Mouse (Mus musculus) frontal cortex, postnatal 10 days (tissue): ENCODE data around the gene Ints1.
"Not testable (repeated sequence)": the region's sequence is repeated elsewhere in the genome, so short reads cannot be mapped to it uniquely, and the experiment has no call there.

Experiments
- DNase-seq, 2 experiments: peaks; one replicate each; pipeline ENCODE4 v3.0.0; 2022; ENCODE audit warnings: low spot score in 2 of 2, mixed read lengths in 1 of 2

The Ints1 gene

DNA sequence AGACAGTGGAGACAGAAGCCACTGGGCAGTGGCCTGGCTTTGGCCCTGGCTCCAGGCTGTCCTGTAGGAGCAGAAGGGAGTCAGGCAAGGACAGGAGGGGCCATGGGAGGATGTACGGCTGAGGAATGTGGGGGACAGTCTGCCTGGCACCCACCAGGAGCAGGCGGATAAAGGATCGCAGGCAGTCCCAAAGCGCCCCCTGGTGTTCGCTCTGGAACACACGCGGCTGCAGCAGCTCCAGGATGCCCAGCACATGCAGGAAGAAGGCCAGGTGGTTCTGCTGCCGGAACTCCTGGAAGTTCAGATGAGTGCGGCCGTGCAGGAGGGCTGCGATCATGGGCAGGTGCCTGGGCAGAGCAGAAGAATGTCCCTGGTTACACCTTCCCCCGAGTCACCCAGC, 20.7 kb downstream of the Ints1 start:
- peak in 1 of 2 experiments; percentile 48 for DNase-seq

DNA sequence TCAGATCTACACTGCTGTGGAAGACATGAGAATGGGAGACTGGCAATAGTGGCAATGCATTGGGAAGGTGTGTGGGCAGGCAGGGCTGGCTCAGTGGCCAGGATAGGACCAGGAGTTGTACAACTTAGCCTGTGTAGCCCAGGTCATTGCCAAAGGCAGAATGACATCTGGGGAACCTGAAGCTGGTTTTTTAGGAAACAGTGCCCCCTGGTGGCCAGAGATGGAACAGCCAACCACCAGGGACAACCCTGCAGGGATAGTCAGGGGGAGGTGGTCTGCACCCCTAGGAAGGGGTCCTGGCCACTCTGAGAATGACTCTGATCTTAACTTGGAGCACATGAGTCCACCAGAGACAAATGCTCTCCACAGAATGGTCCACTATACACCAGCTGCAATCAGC, 24.9 kb downstream of the Ints1 start:
- DNase-seq: peak in 1 of 2 experiments; percentile 62

DNA sequence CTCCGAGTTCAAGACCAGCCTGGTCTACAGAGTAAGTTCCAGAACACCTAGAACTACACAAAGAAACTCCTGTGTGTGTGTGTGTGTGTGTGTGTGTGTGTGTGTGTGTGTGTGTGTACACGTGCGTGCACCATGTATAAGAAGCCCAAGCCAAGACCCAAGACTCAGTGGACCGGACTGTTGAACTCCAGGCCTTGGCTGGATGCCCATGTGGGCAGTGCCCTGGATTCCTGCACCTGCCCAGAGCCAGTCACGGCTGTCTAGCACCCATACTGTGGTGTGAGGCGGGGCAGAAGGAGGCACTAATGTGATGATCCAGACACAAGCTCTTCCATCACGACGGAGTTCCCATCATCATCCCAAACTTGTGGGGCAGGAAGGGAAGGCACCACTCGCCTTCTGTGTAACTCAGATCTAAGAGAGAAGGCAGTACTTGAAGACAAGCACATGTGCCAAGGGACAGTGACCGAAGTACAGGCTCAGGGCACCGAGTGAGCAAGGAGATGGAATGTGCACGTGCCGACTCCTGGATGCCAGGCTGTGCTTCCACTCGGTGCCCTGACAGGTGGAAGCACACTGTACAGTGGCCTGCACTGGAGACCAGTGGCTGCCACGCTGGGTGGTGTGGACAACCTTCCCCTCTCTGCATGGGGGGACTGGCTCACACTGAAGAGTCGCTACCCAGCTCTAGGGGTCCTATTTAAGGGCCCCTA, 25.9 kb downstream of the Ints1 start:
- no peak for DNase-seq

- peak in 1 of 2 experiments; percentile 42 for DNase-seq
These were observed 29.7 kb downstream of the Ints1 start for GRCm38 (mm10) chr5:139745771-139746170.

DNA sequence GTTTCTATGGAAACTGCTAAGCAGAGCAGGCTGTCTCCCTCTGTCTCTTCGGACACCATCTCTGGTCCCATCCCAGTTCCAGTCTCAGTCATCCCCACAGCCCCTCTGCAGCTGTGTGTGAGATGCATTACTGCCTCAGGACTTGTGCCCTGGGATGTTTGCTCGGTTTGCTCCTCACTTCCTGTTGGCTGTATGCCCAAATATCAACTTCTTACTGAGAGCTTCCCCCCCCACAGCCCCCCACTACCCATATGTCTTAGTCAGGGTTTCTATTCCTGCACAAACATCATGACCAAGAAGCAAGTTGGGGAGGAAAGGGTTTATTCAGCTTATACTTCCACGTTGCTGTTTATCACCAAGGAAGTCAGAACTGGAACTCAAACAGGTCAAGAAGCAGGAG, 32.8 kb downstream of the Ints1 start:
- DNase-seq: not testable (repeated sequence)

DNA sequence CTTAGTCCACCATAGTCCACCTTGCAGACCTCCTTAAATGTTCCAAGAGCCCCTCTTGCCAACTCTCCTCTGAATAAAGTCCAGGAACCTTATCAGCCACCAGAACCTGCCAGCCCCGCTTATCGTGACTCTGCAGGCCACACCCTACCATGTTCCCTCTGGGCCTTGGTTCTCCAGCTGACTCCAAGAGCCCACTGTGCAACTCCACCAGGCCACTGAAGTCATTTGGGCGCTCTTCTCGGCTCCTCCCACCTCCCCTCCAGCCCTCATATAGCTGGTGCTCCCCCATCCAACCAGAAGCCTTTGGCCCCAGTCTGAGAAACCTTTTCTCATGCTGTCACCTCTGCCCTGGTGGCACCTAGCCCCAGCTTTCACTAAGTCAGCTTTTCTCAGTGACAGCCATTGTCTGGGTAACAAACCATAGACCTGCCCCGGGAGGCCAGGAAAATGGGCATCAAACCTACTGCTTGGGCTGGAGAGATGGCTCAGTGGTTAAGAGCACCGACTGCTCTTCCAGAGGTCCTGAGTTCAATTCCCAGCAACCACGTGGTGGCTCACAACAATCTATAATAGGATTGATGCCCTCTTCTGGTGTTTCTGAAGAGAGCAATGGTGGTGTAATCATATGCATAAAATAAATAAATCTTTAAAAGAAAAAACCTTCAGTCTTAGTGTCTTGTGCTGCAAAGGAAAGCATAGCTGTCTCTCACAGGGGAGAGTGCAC, 36.7 kb downstream of the Ints1 start:
- no peak for DNase-seq

- DNase-seq: no peak
These were observed 37.5 kb downstream of the Ints1 start for GRCm38 (mm10) chr5:139737841-139738591.

DNA sequence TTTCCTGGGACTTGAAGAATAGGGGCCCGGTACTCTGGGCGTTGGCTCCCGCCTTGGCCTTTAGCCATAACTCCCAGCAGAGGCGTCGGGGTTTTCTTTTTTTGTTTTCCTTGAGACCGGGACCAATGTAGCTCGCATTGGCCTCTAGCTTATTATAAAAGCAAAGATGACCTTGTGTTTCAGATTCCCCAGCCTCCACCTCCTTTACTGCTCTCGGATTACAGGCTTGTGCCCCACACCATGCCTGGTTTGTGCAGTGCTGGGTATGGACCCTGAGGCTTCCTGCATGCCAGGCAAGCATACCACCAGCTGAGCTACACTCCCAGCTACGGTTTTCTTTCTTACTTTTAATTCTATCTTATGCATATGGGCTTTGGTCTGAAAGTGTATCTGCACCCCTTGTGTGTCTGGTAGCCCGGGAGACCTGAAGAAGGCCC, 39.0 kb downstream of the Ints1 start:
- no peak for DNase-seq

DNA sequence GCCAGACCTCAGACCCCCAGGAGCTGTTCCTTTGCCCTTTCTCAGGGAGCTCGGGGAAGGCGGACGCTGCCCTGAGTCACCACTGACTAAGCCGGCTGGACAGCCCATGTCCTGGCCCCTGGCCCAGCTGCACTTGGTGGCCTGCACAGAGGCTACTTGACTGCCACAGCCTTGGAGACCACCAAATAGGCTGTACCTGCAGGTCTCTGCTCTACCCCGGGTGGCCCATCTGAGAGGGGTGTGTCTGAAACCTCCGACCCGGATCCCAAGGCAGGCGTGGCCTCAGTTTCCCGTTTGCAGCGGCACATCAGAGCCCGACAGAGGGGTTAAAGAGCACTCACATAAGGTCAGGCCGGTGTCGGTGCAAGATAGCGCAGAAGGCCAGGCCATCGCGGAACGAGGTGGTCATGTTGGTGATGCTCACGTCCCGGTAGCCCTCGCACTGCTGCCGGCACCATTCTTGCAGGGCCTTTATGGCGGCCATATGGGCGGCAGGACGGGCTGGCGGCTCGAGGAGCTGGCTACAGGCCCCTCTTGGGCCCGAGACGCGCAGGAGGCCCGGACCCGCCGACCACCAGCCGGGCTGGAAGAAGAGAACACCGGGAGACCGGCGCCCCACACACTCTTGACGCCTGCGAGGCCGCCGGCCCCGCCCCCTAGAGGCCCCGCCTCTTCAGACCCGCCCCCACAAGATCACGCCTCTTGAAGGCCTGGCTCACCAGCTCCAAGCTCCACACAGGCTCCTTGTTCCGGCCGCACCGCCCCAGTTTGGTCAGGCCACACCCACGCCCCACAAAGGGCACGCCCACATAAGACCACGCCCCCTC, 39.6 kb downstream of the Ints1 start, which contains the start of gene Micall2:
TSS of gene Micall2 (minus strand) at position 660 of the 827 bp plus-strand sequence.
- DNase-seq: peak; percentile 85 to 87

GRCm38 (mm10) chr5:139734746-139735145, 40.7 kb downstream of the Ints1 start:
- DNase-seq: no peak

- DNase-seq: no peak
These were observed 41.5 kb downstream of the Ints1 start for GRCm38 (mm10) chr5:139734016-139734415.

- no peak for DNase-seq
These were observed 42.8 kb downstream of the Ints1 start for GRCm38 (mm10) chr5:139732634-139733107.

- peak in 1 of 2 experiments; percentile 46 for DNase-seq
These were observed 44.6 kb downstream of the Ints1 start for GRCm38 (mm10) chr5:139730712-139731486.

DNA sequence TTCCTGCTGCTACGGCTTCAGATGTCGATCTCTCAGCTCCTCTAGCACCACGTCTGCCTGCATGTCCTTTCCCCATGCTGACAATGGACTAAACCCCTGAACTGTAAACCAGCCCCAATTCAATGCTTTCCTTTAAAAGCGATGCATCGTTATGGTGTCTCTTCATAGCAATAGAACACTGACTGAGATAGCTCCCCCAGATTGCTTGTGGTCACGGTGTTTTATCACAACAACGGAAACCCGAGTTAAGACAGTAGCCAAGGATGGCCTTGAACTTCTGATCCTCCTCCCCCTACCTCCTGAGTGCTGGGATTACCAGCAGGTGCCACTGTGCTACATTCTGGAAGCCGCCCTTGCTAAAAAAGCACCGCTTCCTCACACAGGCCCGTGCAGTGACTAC, 48.2 kb downstream of the Ints1 start:
- DNase-seq: no peak

DNA sequence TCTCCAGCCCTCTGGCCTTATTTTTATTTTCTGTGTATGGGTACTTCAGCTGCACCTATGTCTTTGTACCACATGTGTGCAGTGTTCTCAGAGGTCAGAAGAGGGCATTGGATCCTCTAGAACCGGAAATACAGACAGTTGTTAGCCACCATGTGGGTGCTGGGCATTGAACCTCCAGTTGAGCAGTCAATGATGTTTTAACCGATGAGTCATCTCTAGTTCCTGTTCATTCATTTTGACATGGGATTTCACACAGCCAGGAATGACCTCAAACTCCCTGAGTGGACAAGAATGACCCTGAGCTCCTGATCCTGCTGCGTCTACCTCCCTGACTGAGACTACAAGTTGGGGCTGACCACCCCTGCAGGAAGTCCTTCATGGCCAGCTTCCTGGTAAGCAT, 49.3 kb downstream of the Ints1 start:
- DNase-seq: no peak

DNA sequence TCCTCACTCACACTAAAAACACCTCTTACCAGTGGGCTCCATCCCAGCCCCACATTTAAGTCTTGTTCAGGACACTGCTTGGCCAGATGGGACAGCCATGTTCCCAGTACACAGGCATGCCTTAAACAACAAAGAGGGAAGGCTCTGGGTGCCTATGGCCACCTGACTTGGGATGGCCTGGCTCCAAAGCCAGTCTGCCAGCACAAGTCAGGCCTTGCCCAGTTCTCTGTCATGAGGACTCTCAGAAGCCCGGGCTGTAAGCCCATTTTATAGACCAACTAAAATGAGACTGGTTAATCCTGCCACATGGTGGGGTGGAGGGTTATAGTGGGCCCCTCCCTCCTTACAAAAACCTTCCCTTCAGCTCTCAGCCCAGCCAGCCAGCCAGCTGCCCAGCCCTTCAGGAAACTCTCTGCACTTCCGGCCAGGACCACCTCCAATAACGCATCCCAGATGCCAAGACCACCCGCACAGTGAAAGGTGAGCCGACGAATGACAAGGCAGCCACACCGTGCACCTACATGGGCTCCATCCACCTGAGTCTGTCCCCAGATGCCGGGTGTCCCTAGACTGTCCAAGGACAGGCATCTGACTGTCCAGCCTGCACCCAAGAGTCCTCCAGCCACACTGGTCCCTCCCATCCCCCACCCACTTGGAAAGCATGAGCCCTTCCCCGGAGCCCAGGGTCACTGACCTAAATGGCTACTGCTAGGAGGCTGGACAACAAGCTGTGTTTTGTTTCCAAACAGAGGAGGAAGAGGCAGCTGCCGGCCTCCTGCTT, 50.9 kb downstream of the Ints1 start:
- DNase-seq: no peak

DNA sequence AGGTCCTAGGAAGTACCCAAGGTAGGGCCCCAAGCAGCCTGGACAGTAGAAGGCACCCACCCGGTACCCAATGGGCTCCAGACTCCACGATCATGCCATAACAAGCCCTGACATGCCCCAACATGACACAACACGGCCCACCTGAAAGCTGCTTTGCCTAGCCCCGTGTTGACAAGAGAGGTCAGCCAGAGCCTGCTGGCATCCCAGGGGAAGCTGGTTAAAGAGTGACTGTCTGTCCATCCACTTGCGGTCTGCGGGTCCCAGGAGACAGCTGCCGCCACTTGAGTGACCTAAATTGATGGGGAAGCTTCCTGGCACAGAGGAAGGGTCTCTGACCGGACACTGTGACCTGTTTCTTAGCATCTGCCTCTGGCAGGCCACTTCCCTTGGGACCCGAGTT, 52.4 kb downstream of the Ints1 start:
- DNase-seq: no peak

GRCm38 (mm10) chr5:139722709-139723108, 52.8 kb downstream of the Ints1 start:
- no peak for DNase-seq

DNA sequence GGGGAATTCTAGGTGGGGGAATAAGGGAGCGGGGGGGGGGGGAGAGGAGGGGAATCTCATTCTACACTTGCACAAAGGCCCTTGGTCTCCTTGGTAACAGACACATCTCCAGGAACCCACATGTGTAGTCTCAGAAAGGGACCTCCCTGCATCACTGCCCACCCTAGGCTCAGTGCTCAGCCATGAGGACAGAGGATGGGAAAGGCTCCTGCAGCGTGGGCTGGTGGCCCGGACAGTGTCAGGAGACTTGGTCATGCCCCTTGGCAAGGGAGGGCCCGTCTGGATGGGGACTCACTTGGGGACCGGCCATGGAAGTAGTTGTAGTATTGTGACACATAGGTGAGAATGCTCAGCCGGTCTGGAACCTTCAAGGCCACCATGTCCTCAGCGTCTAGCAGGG, 56.5 kb downstream of the Ints1 start:
- DNase-seq: no peak

DNA sequence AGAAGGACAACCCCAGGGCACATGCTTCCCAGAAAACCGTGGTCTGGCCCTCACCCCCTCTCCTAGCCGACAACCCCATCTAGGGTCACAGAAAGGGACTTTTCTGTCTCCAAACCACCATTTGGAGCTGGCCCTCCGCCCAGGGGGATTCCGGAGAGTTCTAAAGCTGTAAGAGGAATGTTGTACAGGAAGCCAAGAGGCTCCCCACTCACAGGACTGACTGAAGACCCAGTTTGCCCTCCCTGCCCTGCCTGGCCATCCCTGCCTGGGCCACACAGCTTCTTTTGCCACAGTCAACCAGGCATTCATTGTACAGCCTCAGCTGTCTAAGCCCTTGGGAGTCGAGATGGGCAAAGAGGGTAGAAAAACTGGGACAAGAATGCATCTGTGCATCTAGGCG, 56.9 kb downstream of the Ints1 start:
- DNase-seq: no peak
